Mouse (Mus musculus) spleen, postnatal 10 days (tissue): ENCODE data around the gene Laptm5.

Source experiments
- DNase-seq, 2 experiments: peaks; one replicate each; pipeline ENCODE4 v3.0.0; 2021 to 2022; ENCODE audit warnings: low spot score in 2 of 2

The Laptm5 gene

DNA sequence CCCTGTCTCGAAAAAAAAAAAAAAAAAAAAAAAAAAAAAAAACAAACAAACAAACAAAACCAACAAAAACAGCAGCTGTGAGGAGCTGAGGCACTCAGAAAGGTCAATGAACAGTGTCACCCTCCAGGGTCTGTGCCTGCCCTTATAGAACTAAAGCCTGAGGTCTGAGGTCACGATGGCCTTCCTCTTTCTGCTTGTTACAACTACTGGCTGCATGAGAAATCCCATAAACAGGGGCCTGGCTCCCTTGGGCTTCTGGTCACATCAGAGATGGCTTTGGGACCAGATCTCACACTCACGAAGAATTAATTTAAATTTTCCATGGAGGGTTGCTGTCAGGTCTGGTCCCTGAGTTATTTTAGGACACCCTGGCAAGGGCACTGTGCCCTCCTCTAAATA, 13.5 kb upstream of the Laptm5 start:
- DNase-seq = no peak

- DNase-seq = no peak
Measured at GRCm38 (mm10) chr4:130899782-130900427, 13.0 kb upstream of the Laptm5 start.

DNA sequence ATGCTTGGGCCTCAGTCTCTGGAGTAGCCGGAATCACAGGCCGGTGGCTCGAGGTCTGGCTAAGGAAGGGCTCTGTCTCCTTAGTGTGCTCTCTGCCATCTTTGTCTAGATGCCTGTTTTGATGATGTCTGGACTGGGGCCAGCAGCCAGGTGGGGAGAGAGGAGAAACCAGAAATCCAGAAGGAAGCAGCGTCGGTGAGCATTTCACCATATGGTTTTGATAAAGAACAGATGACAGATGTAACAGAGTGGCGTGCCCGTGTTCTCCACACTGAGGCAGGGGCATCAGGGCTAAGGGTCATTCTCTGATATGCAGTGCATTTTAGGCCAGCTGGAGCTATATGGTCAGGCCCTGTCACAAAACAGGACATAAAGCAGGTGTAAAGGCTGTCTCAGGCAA, 12.2 kb upstream of the Laptm5 start:
- no peak for DNase-seq

- DNase-seq = no peak
Measured at GRCm38 (mm10) chr4:130902289-130902781, 10.6 kb upstream of the Laptm5 start.

- no peak for DNase-seq
Measured at GRCm38 (mm10) chr4:130905025-130905424, 7.9 kb upstream of the Laptm5 start.

DNA sequence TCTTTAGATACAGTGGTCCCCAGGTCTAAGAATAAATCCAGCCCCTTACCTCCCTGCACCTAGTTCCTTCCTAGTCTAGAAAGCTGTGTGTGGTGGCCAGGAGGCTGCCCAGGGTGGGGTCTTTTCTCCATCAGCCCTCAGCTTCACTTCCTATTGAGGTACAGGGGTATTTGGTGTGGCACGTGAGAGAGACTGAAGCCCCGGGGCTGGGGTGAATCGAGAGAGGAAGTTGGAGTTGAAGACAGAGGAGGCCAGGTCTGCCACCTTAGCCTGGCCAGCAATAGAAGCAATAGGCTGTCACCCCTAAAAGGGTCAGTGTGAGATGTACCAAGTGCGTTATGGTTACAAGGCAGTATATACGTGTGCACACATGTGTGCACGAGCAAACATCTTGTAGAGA, 7.0 kb upstream of the Laptm5 start:
- no peak for DNase-seq

DNA sequence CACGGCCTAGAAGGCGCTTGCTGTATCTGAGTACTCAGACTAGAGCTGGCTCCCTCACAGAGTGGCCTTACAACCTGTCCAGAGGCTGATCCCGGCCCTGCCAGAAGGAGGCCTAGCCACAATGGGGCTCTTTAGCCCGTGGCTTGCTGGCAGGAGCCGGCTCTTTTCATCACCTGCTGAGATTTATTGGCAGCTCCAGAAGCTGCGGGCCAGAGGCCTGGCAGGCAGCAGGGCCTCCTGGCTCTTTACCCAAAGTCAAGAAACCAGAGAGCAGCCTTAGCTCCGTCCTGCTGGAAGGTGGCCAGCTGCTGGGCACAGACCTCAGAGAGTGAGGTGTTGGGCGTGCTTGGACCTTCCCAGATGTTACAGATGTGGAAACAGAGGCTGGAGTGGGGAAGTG, 6.6 kb upstream of the Laptm5 start:
- DNase-seq = no peak

DNA sequence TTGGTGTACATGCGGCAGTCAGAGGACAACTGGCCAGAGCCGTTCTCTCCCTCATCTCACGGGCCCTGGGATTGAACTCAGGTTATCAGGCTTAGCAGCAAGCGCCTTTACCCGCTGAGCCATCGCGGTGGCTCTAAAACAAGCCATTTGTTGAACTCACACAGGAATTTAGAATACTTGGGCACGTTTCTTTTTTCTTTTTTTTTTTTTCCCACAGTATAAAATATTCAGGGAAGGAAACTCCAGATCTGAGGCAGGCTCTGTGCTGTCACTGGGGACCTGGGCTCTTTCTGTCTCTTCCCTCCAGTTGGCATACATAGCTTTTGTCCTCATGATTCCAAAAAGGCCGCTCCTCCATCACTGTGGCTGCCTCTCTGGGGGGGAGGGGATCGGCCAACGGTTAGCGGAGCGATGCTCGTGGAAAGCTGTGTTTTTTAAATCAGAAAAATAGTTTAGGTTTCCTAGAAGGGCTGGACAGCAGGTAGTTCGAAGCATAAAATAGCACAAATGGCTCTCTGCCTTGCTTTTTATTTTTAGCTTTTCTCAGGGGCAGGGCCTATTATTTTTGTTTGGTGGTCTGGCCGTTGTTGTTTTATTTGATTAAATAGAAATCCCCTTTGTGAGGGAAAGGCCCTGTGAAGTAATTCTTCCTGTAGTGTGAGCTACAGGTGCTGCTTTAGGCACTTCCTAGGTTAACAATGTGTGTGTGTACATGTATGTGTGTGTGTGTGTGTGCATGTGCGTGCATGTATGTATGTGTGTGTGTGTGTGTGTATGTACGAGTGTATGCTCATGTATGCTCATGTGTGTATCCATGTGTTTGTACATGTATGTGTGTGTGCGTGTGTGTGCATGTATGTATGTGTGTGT, 5.5 kb upstream of the Laptm5 start:
- no peak for DNase-seq

DNA sequence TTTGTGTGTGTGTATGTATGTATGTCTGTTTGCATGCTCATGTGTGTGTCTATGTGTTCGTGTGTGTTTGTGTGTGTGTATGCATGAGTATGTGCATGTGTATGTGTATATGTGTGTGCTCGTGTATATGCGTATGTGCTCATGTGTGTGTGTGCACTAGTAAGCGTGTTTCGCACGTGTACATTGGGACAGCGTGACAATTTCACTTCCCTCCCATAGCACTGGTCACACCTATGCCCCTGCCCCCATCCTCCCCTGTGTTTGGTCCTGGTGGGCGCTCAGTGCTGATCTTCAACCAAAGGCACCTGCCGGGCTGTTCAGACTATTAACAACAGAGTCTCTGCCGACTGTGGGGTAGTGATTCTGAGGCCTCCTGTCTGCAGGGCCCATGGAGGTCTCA, 4.8 kb upstream of the Laptm5 start:
- no peak for DNase-seq

DNA sequence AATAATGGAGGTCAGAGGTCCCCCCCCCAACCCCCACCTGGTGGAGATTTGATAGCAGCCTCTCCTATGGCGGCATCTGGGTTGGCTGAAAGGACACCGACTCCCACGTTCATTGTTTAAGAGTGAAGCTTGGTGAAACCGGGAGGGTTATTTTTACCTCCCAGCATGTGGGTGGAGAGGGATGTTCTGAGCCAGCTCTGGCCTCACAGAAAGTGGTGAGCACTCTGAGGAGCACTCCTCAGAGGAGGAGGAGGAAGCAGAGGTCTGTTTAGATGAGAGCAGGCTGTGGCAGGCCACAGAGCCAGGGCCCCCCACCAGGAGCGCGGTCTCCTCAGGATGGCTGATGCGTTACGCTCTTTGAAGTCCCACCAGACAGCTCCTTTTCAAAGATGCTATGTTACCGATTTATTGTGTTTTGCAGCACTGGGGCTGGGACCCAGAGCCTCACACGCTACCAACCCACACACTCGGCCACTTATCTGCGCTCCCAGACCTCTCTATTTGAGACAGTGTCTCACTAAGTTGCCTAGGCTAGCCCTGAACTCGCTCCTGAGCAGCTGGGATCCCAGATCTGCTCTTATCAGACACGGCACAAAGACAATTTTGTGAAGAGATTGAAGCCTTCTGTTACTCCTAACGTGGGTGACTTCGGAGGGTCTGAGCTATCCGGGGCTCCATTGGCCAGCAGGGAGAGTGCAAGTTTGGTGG, 3.6 kb upstream of the Laptm5 start:
- DNase-seq = no peak

- DNase-seq = peak in 1 of 2 experiments; percentile 50
Measured at GRCm38 (mm10) chr4:130910666-130911065, 2.3 kb upstream of the Laptm5 start.

DNA sequence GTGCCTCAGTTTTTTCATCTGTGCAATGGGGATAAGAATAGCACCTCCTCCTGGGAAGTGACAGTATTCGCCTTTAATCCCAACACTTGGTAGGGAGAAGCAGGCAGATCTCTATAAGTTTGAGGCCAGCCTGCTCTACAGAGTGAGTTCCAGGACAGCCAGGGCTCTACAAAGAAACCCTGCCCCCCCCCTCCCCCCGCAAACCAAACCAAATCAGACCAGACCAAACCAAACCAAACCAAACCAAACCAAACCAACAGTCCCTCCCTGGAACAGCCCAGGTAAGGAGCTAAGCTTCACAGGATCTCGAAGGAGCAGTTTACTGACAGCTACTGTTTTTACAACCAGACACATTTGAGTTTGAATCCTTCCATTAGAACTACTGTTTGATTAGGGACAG, 299 bp upstream of the Laptm5 start:
- no peak for DNase-seq

DNA sequence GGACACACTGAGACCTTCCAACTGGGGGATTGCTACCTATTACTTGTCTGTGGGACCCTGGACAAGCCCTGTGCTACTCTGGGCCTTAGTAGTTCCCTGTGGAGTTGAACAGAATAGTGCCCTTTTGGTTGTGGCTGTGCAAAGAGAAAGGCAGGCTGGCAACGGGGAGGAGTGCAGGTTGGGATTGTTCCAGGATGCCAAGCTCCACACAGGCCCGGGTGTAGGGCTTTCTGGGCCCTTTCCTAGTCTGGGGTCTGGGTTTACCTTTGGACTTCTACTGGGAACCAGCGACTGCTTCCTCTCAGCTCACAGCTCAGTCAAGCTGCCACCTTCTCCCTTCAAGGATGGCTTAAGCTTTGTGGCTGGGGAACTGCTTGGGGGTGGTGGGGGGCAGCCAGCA, 586 bp downstream of the Laptm5 start:
- no peak for DNase-seq

GRCm38 (mm10) chr4:130914011-130914410, 1.1 kb downstream of the Laptm5 start:
- peak in 1 of 2 experiments; percentile 54 for DNase-seq

DNA sequence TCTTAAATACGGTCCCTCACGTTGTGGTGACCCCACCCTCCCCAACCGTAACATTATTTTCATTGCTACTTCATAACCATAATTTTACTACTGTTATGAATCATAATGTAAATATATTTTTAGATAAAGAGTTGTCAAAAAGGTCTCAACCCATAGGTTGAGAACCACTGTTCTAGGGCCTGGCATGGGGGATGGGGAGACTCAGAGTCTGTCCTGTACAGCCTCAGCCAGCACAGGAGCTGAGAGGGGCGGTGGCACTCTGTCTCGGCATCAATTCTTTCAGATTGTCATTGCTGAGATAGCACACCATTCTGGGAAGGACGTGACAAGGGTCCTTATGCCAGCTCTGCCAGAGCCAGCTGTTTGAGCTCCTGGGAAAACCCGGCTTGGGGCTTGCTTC, 1.6 kb downstream of the Laptm5 start:
- no peak for DNase-seq

GRCm38 (mm10) chr4:130915006-130915667, 2.2 kb downstream of the Laptm5 start:
- DNase-seq = no peak

- DNase-seq = peak in 1 of 2 experiments; percentile 56
Measured at GRCm38 (mm10) chr4:130915668-130916035, 2.7 kb downstream of the Laptm5 start.

GRCm38 (mm10) chr4:130916639-130917038, 3.7 kb downstream of the Laptm5 start:
- no peak for DNase-seq

GRCm38 (mm10) chr4:130917564-130917963, 4.6 kb downstream of the Laptm5 start:
- no peak for DNase-seq

GRCm38 (mm10) chr4:130918805-130919749, 6.2 kb downstream of the Laptm5 start:
- DNase-seq = no peak
